Mouse (Mus musculus): Measurements from ENCODE around the gene Olfr8.
"Not testable (repeated sequence)": the region's sequence is repeated elsewhere in the genome, so short reads cannot be mapped to it uniquely, and the experiment has no call there.

Gene Olfr8

DNA sequence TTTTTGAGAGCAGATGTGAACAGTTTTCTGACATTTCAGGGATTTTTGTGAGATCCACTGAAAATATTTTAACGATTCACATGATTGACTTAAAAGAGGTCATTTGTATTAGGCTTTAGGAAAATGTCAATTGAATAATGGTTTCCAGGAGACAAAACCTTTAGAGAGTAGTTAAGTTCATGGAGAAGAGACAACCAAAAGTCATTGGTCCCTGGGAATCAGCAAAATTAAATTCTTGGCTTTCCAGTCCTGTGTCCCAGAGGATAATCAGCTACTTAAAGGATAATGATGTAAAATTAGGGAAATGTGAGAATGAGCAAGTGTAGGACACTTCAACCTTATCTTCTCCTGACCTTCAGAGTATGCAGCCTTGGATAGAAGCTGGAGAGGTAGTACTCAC, at the start of gene Olfr8:
Gene Olfr8, plus strand, starts transcription at position 301 of the 400 bp plus-strand sequence.
- not testable (repeated sequence) for DNase-seq (ENCODE audit: low spot score in 2 of 2)

DNA sequence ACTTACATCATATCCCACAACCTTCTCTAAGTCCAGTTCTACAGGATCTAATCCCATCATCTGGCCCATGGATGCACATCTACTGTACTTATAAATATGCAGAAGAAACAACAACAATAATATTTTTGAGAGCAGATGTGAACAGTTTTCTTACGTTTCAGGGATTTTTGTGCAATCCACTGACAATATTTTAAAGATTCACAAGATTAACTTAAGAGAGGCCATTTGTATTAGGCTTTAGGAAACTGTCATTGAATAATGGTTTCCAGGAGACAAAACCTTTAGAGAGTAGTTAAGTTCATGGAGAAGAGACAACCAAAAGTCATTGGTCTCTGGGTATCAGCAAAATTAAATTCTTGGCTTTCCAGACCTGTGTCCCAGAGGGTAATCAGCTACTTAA, 37.6 kb upstream of the Olfr8 start, which contains the start of gene Olfr1354:
Gene Olfr1354, plus strand, starts transcription at position 301 of the 400 bp plus-strand sequence.
- not testable (repeated sequence) for DNase-seq (ENCODE audit: low spot score in 2 of 2)

DNA sequence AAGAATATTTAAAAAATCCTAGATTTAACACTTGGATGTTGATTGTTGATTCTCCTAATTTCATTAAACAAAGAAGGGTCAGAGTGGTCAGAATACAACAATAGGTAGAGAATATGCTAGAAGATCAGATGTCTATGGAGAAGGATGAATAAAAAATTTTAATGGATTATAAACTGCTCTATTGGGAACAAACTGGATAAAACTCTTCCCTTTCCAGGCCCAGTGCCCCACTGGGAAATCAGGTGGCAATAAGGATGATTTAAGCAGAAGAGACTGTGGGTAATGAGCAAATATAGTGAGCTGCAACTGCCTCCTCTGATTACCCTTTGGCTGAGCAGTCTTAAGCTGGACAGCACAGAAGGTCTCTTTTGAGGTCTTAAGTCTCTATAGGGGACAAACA, 12.6 kb downstream of the Olfr8 start, which contains the start of gene Olfr1353:
Gene Olfr1353, plus strand, starts transcription at position 301 of the 400 bp plus-strand sequence.
- not testable (repeated sequence) for DNase-seq (ENCODE audit: low spot score in 2 of 2)

DNA sequence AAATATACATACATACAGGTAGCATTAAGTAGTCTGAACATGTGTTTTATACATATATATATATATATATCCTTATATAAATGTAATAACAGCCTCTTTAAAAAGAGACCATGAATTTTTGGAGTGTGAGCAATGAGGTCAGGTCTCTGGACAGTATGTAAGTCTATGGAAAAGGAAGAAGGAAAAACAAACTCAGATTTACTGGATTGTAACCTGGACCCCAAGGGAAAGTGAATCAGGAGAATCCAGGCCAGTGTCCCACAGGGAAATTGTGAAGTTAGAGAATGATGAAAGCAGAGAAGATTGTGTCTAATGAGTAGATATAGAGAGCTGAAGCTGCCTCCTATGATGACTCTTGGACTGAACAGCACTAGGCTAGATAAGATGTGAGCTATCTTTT, 30.3 kb downstream of the Olfr8 start, which contains the start of gene Olfr1352:
Gene Olfr1352, plus strand, starts transcription at position 301 of the 400 bp plus-strand sequence.
- no peak for DNase-seq (ENCODE audit: low spot score in 2 of 2)
